Mouse (Mus musculus) induced T-regulatory cell, adult 2 months (primary cell): Measurements from ENCODE around the gene Zzz3.
A peak's percentile ranks its signal among the peaks of the same experiment; 100 is the strongest.
"Not testable (repeated sequence)": the region's sequence is repeated elsewhere in the genome, so short reads cannot be mapped to it uniquely, and the experiment has no call there.

Experiments used
- DNase-seq: peaks from one replicate; pipeline ENCODE4 v3.0.0-alpha.2; 2012; ENCODE audit warnings: low read depth

Gene Zzz3

DNA sequence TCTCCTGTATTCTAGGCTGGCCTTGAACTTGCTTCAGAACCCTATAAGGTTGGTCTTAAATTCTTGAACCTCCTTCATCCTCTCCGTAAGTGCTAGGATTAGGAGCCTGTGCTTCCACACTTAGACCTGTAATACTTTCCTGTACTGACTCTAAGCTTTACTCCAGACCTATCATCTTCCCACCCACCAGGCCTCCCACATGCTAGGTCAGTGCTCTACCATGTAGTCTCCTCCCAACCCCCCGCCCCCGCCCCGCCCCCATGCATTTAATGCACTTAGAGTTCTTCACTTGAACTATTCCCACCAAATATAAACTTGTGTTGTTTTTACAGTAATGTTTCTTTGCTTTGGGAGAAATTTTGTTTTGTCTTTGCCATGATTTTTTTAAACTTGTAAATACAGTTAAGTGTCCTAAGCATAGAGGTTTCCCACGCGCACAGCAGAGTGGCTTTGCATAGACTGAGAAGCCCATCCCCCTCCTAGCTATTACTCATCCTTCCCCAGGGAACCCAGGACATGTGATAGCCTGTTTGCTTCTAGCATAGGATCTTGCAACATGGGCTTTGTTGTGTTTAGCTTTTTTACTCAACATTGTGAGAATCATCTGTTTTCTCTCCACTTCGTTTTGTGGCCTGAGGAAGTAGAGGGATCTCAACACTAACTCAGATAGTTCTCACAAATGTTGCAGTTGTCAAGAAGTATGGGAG lies 6.8 kb downstream of the Zzz3 start:
- DNase-seq = no peak

DNA sequence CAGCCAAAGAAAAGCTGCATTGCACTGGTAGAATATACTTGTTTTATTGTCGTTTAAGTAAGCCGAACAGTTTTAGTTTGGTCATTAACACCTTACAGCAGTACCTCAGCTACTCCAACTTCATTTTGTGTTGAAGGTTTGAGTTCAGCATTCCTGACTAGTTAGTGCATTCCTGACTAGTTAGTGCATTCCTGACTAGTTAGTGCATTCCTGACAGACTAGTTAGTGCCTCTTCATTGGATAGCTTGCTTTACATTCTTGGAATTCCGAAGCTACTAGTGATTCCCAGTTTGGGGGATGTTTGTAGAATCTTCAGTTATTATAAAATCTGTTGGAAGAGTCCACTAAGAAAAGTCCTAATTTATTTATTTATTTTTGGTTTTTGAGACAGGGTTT lies 7.4 kb downstream of the Zzz3 start:
- no peak for DNase-seq

DNA sequence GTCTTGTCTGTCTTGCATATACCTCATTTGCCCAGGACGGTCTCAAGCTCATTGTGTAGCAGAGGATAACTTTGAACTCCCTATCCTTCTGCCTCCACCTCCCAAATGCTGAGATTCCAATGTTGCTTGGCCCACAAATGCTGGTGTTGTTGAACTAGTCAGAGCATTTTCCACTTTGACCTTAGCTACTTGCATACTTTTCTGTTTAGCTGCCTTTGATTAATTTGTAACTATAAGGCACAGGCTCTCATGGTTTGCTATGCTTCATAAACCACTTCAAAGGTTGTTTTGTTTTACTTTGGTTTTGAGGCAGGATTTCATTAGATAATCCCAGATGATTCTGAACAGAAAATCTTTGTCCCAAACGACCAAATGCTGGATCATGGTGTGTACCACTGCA lies 8.6 kb downstream of the Zzz3 start:
- no peak for DNase-seq

DNA sequence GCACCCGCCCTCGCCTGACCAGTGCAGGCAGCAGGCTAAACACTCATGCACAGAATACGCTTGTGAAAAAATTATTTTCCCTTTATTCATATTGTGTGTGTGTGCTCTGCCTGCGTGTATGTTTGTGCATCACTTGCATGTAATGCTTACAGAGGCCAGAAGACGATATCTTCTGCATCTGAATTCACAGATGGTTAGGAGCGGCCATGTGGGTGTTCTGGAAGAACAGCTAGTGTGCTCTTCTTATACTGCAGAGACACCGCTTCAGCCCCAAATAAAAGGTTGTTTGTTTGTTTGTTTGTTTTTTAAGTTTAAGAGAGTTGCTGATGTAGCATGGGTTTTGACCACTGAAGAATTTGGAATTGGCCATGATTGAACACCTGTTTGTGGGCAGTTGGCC lies 10.1 kb downstream of the Zzz3 start:
- DNase-seq = no peak

DNA sequence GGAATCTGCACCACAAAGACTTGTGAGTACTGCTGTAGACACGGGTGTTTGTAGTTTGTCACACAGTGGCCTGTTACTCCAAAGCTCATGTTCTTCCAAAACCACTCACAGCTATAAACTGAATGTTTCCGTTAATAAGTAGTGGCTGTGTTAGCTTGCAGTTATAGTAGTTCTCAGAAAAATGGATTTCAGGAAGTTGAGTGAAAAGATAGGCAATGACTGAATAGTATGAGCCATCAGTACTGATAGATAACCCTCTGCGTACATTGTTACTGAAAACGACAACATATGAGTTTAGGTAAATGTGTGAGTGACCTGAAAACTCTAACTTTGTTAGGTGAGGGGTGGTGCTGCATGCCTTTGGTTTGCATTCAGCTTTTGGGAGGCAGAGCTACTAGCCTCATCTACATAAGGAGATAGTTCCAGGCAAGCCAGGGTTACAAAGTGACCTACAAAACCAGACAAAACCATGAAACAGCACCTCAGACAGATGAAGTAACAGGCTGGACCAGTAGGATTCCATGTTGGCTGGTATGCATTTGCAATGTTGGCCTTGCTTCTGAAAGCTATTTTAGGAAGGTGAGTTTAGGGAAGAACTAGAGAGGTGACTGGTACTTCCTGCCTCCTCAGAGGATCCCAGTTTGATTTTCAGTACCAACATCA lies 10.8 kb downstream of the Zzz3 start:
- no peak for DNase-seq

DNA sequence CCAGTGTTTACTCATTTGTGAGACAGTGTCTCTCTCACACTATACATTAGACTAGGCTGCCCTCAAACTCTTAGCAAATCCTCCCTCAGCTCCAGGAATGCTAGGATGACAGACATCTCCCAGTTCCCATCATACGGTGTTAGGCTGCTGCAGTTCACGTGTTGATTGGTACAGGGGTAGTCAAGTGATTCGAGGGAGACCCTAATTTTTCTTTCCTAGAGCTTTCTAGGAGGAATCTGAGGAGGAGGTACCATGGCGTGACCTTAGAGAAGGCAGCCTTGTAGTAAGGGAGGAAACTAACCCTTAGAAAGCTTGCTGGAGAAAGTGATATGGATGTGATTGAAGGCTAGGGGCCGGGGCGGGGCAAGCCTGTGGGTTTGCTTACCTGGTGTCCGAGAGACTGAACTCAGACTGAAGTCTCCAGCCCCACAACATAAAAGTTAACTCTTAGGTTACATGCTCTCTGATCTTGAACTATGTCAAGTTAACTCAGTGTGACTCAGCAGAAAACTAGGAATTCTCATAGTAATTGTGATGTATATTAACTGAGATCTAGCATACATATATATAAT lies 15.8 kb downstream of the Zzz3 start:
- DNase-seq = no peak

DNA sequence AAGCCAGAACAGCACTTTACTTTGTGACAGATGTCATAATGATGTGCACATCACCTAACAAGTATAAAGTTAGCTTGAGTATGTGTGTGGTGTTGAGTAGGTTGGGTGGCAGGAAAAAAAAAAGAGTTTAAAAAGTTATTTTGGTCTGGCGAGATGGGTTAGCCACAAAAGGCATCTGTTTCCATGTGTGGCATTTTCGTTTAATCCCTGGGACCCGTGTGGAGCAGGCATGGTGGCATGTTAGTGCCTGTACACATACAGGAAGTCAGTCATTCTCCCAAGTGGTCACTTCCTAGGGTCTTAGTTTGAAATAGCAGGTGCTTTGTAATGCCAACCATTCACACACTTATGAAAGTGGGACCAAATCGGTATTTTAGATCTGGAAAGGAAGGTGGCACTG lies 17.1 kb downstream of the Zzz3 start:
- DNase-seq = no peak

DNA sequence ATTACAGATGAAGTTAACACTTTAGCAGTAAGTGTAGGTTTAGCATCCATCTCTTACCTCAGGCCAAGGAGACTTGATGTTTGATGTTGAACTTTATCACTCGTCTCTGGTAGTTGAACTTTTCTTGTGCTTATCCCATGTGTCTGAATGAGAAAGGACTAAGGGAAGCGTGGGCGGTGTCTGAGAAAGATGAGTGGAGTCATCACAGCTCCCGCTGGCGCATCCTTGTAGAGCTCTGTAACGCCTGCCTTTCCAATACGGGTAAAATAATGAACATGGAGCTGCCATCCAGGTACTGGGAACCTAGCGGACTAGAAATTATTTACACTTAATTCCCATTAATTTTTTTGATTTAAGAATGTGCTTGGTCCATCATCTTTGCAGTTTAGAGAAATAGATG lies 33.7 kb downstream of the Zzz3 start:
- no peak for DNase-seq

DNA sequence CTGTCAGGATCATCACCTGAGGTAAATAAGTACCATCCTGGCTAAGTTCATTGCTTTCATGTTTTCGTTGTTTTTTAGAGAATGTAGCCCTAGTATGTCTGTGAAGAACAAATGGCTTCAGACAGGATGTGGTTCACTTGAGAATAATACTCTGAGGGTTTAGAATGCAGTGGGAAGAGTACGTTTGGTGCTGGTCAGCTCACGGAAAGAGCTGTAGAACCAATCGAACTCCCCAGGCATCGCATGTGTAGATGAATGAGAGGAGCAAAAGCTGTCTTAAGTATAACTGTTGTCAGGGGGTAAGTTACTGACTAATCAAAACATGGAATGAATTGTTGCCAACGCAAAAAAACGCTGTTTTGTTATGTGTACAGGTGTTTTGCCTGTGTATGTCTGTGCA lies 37.4 kb downstream of the Zzz3 start:
- peak; percentile 45 for DNase-seq

DNA sequence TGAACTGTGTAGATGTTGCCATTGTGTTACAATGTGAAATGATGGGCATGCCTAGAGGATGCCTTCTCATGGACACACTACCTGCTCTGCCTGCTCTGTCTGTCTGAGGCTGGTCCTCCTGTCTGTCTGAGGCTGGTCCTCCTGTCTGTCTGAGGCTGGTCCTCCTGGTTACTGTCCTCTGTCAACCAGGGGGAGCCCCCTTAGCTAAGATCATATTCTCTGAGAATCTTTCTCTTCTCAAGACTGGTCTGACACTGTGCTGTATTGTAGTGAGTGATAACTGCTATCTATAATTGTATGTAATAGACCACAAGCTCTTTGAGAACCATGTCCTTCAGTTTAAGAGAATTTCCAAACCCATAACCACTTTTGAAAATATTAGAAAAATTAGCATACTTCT lies 40.3 kb downstream of the Zzz3 start:
- no peak for DNase-seq

DNA sequence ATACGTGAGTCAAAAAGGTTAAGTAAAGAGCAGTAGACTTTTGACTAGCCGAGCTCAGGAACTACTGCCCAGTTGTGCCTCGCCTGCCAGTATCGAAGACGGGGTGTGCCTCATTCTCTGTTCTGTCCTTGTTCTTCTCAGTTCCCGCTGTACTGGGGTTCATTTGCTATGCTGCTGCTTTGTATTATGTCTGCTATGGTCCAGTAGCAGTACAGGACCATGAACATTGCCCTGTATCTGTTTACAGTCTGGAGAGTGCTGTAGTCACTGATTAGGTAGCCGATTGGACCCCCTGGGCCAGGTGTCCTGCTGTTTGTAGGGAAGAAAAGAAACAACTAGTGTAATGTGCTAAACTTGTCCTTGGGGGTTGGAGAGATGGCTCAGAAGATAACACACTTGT lies 42.8 kb downstream of the Zzz3 start:
- no peak for DNase-seq

DNA sequence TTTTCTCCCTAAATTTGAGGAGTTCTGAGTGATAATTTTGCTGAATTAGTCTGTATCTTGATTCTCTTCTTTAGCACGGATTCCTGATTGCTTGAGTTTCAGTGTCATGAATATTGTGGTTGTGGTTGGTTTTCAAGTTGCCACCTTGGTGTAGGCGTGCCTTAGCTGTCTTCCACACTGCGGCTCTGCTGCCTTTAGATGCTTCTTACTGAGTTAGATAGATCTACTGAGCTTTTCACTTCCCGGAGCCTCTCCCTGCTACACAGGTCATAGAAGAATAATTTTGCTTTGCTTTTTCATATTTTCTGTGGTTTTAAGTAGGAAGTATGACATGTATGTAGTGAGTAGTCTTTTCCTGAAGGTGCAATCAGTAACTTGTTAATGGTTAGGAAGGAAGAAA lies 47.5 kb downstream of the Zzz3 start:
- DNase-seq = peak; percentile 55

DNA sequence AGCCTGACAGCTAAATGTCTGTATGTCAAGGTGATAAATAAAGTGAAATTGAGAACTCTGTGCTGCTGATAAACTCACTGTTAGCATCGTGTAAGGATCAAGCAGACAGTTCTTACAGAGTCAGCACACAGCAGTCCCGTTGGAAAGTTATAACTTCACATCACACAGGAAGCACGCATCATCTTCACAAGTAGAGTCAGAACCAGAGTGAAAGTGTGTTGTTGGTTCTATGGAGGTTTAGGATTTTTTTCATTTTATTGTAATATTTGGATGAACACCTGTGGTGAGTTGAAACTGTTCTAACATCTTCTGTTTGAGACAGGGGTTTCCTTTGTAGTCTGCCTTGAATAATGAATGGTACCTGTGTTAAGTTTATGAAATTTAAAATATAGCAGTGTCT lies 48.8 kb downstream of the Zzz3 start:
- peak; percentile 48 for DNase-seq

DNA sequence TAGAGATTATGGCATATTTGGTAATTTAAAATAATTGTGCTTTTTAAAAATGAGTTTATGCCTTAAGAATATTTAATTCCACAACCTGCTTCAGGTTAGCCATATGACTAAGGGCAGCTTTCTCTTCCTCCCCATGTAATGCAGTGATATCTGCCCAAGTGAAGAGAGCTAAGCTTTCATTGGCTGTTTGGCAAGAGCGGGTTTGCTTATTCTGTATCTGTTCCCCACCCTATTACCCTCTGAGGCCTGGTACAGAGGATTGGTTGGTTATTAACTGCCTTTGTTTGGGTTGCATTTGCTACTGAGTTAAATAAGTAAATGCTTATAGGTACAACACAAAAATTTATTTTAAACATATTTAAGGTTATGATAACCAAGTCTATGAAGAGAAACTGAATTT lies 51.7 kb downstream of the Zzz3 start:
- no peak for DNase-seq

DNA sequence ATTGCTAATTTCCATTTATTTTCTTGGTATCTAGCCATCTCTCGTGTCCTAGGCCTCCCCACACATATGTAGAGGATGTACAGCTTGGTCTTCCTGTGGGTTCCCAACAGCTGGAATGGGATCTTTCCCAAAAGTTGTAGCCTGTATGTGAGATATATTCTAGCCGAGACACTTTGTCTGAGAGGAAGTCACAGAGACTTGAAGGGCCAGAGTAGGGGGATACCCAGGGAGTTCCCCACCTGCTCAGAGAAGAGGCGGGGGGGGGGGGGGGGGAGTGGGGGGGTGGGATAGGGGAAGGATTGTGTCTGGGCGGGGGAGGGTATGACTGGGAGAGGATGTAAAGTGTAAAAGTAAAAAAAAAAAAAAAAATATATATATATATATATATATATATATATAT lies 57.9 kb downstream of the Zzz3 start:
- no peak for DNase-seq

DNA sequence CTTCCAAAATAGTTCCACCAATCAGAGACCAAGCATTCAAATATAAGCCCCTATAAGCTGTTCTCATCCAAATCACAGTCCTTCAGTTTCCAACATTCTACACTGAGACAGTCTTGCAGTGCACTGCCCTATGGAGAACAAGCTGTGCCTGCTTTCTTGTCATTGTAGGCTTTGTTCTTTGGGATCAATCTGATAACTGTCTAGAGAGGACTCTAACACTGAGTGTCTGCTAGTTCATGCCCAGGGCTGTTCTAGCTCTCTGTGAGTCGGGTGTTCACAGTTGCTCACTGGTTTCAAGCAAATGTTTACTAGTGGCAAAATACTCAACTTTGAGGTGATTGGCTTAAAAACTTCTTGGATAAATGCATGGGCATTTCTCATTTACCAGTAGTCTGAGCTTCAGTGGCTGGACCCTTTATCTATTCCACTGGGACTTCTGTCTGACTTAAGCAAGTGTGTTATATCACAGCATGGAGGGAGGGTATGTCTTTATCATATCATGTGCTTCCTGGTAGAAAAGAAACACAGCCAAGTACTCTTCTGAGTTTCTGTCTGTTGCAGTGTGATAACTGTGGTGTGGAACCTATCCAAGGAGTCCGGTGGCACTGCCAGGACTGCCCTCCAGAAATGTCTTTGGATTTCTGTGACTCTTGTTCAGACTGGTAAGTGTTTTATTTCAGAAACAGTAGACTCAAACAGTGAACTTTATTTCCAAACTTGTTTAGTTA lies 62.2 kb downstream of the Zzz3 start:
- no peak for DNase-seq

DNA sequence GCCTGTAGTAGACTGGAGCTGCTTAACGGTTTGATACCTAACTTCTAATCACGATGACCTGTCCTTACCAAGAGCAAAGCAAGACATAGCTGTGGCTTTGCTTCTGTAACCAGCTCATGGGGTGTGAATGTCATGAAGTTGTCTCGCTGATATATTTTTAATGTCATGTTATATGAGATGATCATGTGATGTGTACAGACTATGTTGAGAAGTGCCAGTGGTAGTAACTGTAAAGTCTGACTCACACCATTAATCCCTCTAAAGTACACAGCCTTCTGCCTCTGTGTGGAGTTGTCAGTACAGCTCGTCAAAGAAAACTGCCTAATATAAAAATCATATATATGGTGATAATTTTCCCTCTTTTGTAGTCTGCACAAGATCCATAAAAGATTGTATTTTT lies 63.6 kb downstream of the Zzz3 start:
- not testable (repeated sequence) for DNase-seq

DNA sequence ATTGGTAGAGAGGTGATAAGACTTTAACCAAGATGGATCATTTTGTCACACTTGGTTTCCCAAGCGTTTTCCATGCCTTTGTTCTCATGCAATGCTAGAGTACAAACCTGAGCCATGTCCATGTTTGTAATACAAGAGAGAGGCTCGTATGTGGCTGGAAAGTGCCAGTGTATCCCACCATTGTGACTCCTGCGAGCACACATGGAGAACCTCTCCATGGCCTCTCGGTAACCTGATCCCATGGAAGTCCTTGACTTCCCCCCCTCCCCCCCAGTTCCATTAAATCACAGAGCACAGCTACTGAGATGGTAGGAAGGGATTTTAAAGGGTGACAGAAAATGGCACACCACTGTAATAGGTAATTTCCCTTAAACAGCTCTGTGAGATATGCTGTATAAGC lies 65.5 kb downstream of the Zzz3 start:
- DNase-seq = no peak

DNA sequence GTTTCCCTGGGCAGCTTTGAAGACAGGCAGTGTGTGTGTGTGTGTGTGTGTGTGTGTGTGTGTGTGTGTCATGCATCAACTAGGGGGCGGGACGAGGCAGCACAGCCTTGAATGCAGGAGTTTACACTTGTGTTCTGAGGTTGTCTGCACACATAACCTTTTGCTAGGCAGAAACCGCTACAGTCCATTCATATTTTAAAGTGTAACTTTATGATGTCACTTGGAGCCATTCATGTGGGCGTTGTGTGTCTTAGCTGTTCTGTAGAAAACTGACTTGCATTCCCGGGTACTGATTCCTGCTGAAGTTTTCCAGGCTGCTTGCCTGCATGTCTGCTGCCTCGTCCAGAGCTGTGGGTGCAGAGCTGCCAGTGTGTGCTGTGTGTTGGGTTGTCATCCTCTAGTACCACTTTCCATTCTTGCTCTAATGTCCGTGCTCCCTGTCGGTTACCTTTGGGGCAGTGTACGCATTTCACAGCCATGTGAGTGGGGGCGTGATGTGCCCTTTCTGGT lies 66.8 kb downstream of the Zzz3 start:
- DNase-seq = no peak

DNA sequence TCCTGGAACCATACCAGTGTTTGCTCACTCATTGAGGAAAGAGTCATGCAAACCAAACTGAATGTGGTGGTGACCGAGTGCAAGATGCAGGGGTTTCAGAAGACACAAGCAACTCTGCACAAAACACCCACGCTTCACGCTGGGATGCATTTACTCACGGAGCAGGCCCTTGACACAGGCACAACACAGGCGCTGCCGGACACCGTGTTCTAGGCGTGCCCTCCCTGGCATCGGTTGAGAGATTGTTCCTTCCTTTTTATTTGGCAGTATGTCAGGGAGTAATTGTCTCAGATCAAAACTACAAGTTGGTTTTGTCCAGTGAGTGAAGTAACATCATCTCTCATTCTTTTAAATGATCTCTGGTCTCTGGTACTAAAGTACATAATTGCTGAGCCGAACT lies 67.6 kb downstream of the Zzz3 start:
- no peak for DNase-seq

DNA sequence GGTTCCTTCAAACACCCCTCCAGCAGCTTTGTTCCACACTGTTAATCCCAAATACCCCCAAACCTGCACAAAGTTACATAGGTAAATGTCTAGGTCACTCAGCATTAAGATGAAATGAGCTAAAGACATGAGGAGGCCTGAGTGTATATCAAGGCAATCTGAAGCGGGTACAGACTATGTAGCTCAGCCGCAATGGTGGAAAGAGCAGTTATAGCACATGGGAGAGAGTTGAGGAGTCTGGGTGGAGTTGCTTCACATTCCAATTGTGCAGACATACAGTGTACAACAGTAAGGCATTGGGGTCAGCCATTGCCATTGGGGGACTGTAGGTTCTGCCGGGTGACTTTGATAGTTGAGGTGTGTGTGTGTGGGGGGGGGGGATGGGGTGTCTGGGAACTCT lies 69.2 kb downstream of the Zzz3 start:
- no peak for DNase-seq

DNA sequence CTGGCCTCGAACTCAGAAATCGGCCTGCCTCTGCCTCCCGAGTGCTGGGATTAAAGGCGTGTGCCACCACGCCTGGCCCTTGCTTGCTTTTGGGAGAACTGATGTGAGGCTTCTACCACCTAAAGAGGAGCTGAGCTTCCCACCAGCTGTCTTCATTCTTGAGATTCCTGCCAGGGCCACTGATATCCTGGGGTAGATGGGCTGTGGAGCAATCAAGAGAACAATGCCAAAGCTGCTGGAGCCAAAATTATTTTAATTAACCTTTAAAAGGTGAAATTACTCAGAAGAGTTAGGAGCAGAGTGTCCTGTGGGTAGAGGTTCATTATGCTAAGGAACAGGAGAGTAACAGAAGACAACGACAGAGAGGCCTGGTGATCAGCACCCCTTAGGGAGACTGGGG lies 70.1 kb downstream of the Zzz3 start:
- no peak for DNase-seq

DNA sequence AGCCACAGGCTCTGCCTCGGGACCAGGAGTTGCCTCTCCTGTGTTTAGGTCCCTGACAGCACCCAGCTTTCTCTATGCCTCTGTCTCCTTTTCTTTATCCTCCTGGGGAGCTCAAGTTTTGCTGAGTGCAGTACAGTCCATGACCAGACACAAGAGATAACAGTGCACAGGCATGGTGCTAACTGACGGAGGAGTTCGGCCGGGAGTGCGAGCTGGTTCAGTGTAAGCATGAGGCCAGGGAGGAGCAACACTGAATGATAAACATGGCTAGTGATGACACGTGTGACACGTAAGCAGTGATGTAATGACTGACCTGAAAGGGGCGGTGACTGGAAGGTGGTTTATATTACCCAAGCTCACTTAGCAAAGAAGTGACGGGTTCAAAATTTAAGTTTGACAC lies 71.6 kb downstream of the Zzz3 start:
- DNase-seq = no peak
